Mouse (Mus musculus): ENCODE results near the gene 1810043G02Rik. TPM values are rescaled to one million over a fixed set of nuclear protein-coding genes. Genes with fewer than 3 reads are reported as not detected.

Gene 1810043G02Rik
- polyA plus RNA-seq, 1 experiment from 2014 or later = 19.4 TPM

DNA sequence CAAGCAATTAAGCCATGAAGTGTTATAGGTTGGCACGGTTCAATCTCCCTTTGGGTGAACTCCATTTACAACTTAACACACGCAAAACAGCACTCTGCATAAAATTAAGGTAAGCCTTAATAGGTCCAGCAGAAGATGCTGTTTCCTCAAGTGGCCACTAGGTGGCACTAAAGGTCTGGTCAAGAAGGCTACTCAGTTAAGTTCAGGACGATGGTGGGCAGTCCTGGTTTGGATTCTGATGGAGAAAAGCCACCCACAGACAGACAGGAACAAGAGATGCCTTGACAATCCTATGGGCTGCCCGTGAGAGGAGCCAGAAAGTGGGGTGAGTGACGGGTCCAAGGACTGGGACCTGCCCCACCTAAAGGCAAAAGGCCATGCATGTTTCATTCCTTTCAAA lies 49.8 kb downstream of the 1810043G02Rik start:
- no peak overlapping the region for H3K4me3 ChIP-seq (ENCODE audit: low read length)
- ATAC-seq (replicated peaks; ENCODE audit: extremely low read depth, insufficient read depth, low FRiP score) = no peak; the same call in 1 of the 2 replicates
- no peaks in the 10 kb centered on the region for H3K4me1 ChIP-seq (ENCODE audit: control insufficient read depth, insufficient read depth, low read length)
- H3K9me3 ChIP-seq (replicated peaks; ENCODE audit: control insufficient read depth, low read length) = no peaks in the 10 kb centered on the region
- WGBS = 5% methylated on average over 5 of the region's 5 CpGs
- H3K27me3 ChIP-seq (ENCODE audit: control insufficient read depth, insufficient read depth, low read length) = no peaks in the 10 kb centered on the region
- H3K9ac ChIP-seq (ENCODE audit: low read length) = no peak overlapping the region
- H3K27ac ChIP-seq (ENCODE audit: low read length) = no peak overlapping the region
- no peaks in the 10 kb centered on the region for H3K36me3 ChIP-seq (ENCODE audit: control insufficient read depth, insufficient read depth)
- H3K4me2 ChIP-seq (ENCODE audit: low read depth, low read length) = no peak overlapping the region

DNA sequence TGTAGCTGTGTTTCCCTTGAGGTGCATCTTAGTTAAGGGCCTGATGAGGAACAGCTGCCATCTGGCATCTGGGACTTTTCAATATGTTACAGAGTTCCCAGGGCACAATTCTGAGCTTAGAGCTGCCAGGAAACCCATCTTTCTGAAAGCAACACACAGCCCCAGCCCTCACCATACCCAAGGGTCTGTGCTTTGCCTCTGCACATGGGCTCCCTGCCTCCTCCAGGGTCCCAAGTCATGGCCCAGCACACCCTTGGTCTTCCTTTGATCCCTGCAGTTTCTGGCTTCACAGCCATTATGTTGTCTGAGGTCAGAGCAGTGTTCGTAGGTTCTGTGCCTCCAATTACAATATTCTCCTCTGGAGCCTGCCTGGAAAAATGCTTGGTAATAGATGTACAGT lies 50.8 kb downstream of the 1810043G02Rik start:
- WGBS = 94% methylated on average over 1 of the region's 1 CpGs
- no peak overlapping the region for H3K27ac ChIP-seq (ENCODE audit: low read length)
- H3K4me3 ChIP-seq (ENCODE audit: low read length) = no peak overlapping the region
- no peak overlapping the region for H3K4me2 ChIP-seq (ENCODE audit: low read depth, low read length)
- no peak for ATAC-seq (replicated peaks; ENCODE audit: extremely low read depth, insufficient read depth, low FRiP score)
- H3K9ac ChIP-seq (ENCODE audit: low read length) = no peak overlapping the region
- no peaks in the 10 kb centered on the region for H3K27me3 ChIP-seq (ENCODE audit: control insufficient read depth, insufficient read depth, low read length)
- H3K36me3 ChIP-seq (ENCODE audit: control insufficient read depth, insufficient read depth) = no peaks in the 10 kb centered on the region
- no peaks in the 10 kb centered on the region for H3K4me1 ChIP-seq (ENCODE audit: control insufficient read depth, insufficient read depth, low read length)
- H3K9me3 ChIP-seq (replicated peaks; ENCODE audit: control insufficient read depth, low read length) = no peaks in the 10 kb centered on the region

DNA sequence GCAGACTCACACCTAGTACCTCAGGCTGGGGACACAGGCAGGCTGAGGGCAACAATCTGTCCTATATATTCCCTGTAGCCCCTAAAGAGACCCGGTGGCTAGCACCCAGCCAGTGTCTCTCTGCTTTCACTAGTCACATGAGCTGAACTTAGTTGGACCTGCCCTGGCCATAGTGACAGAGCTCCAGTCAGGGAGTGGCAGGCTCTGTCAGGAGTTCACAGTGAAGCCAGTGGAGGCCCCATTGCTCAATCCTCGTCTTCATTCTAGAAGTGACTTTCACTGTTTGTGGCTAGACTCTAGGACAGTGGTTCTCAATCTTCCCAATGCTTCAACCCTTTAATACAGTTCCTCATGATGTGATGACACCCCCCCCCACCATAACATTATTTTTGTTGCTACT lies 53.7 kb downstream of the 1810043G02Rik start:
- Histone ChIP-seq H3K27ac (ENCODE audit: low read length) (no peak overlapping the region), H3K36me3 (ENCODE audit: control insufficient read depth, insufficient read depth) (no peaks in the 10 kb centered on the region), H3K9me3 (replicated peaks; ENCODE audit: control insufficient read depth, low read length) (no peaks in the 10 kb centered on the region), H3K4me1 (ENCODE audit: control insufficient read depth, insufficient read depth, low read length) (no peaks in the 10 kb centered on the region), H3K9ac (ENCODE audit: low read length) (no peak overlapping the region), H3K27me3 (ENCODE audit: control insufficient read depth, insufficient read depth, low read length) (no peaks in the 10 kb centered on the region), H3K4me2 (ENCODE audit: low read depth, low read length) (no peak overlapping the region), H3K4me3 (ENCODE audit: low read length) (no peak overlapping the region)
- 69% methylated on average over 2 of the region's 2 CpGs for WGBS
- ATAC-seq (replicated peaks; ENCODE audit: extremely low read depth, insufficient read depth, low FRiP score) = no peak

Other genes with a start within 250 kb of the 1810043G02Rik start
- gene Gm18596, start 235.9 kb upstream of the 1810043G02Rik start, polyA plus RNA-seq (2015; fragmentation: Nextera tagmentation; extraction: Ambion mirVana) = not detected in 2 replicates
- gene Gm9736, start 227.2 kb upstream of the 1810043G02Rik start, polyA plus RNA-seq (2015; fragmentation: Nextera tagmentation; extraction: Ambion mirVana) = not detected in 2 replicates
- not detected in 2 replicates for gene Gm3233, start 218.8 kb upstream of the 1810043G02Rik start, polyA plus RNA-seq (2015; fragmentation: Nextera tagmentation; extraction: Ambion mirVana)
- not detected in 2 replicates for gene Gm3238, start 207.2 kb upstream of the 1810043G02Rik start, polyA plus RNA-seq (2015; fragmentation: Nextera tagmentation; extraction: Ambion mirVana)
- not detected in 2 replicates for gene Gm7138, start 201.6 kb upstream of the 1810043G02Rik start, polyA plus RNA-seq (2015; fragmentation: Nextera tagmentation; extraction: Ambion mirVana)
- not detected in 2 replicates for gene Gm3250, start 196.0 kb upstream of the 1810043G02Rik start, polyA plus RNA-seq (2015; fragmentation: Nextera tagmentation; extraction: Ambion mirVana)
- gene Gm7137, start 190.3 kb upstream of the 1810043G02Rik start, polyA plus RNA-seq (2015; fragmentation: Nextera tagmentation; extraction: Ambion mirVana) = not detected in 2 replicates
- gene Gm9639, start 183.4 kb upstream of the 1810043G02Rik start, polyA plus RNA-seq (2015; fragmentation: Nextera tagmentation; extraction: Ambion mirVana) = not detected in 2 replicates
- gene Gm19668, start 179.4 kb upstream of the 1810043G02Rik start, polyA plus RNA-seq (2015; fragmentation: Nextera tagmentation; extraction: Ambion mirVana) = not detected in 2 replicates
- gene Gm9507, start 166.7 kb upstream of the 1810043G02Rik start, polyA plus RNA-seq (2015; fragmentation: Nextera tagmentation; extraction: Ambion mirVana) = not detected in 2 replicates
- gene Gm2696, start 163.8 kb upstream of the 1810043G02Rik start, polyA plus RNA-seq (2015; fragmentation: Nextera tagmentation; extraction: Ambion mirVana) = not detected in 2 replicates
- not detected in 2 replicates for gene Krtap10-4, start 151.4 kb upstream of the 1810043G02Rik start, polyA plus RNA-seq (2015; fragmentation: Nextera tagmentation; extraction: Ambion mirVana)
- not detected in 2 replicates for gene Krtap10-10, start 142.6 kb upstream of the 1810043G02Rik start, polyA plus RNA-seq (2015; fragmentation: Nextera tagmentation; extraction: Ambion mirVana)
- gene Gm36176, start 131.7 kb upstream of the 1810043G02Rik start, polyA plus RNA-seq (2015; fragmentation: Nextera tagmentation; extraction: Ambion mirVana) = not detected in 2 replicates
- gene Gm10318, start 125.7 kb upstream of the 1810043G02Rik start, polyA plus RNA-seq (2015; fragmentation: Nextera tagmentation; extraction: Ambion mirVana) = not detected in 2 replicates
- gene Gm3285, start 116.5 kb upstream of the 1810043G02Rik start, polyA plus RNA-seq (2015; fragmentation: Nextera tagmentation; extraction: Ambion mirVana) = not detected in 2 replicates
- gene Lrrc3, start 76.0 kb upstream of the 1810043G02Rik start, polyA plus RNA-seq (2015; fragmentation: Nextera tagmentation; extraction: Ambion mirVana) = 1.2 and 1.4 TPM in 2 replicates
- 2.6 and 3.4 TPM in 2 replicates for gene Trpm2, start 8.0 kb upstream of the 1810043G02Rik start, polyA plus RNA-seq (2015; fragmentation: Nextera tagmentation; extraction: Ambion mirVana)
- 203 and 219 TPM in 2 replicates for gene Pfkl, start 31.6 kb downstream of the 1810043G02Rik start, polyA plus RNA-seq (2015; fragmentation: Nextera tagmentation; extraction: Ambion mirVana)
- gene Dnmt3l, start 63.4 kb downstream of the 1810043G02Rik start, polyA plus RNA-seq (2015; fragmentation: Nextera tagmentation; extraction: Ambion mirVana) = 0.13 TPM in 1 of 2 replicates, not detected in the other
- gene Aire, start 65.1 kb downstream of the 1810043G02Rik start, polyA plus RNA-seq (2015; fragmentation: Nextera tagmentation; extraction: Ambion mirVana) = 1.3 and 3.0 TPM in 2 replicates
- gene Icosl, start 90.8 kb downstream of the 1810043G02Rik start, polyA plus RNA-seq (2015; fragmentation: Nextera tagmentation; extraction: Ambion mirVana) = 2.5 and 2.9 TPM in 2 replicates
- 72.8 and 75.3 TPM in 2 replicates for gene D10Jhu81e, start 191.3 kb downstream of the 1810043G02Rik start, polyA plus RNA-seq (2015; fragmentation: Nextera tagmentation; extraction: Ambion mirVana)
- gene Pwp2, start 206.6 kb downstream of the 1810043G02Rik start, polyA plus RNA-seq (2015; fragmentation: Nextera tagmentation; extraction: Ambion mirVana) = 12.4 and 12.6 TPM in 2 replicates

Measured in heart, embryonic 16.5 days (tissue).